Mouse (Mus musculus) liver, adult 2 months (tissue): ENCODE data around the gene Mettl7b. TPM values are rescaled to one million over a fixed set of nuclear protein-coding genes. Genes with fewer than 3 reads are reported as not detected.

Experiments
- DNase-seq: peaks from one replicate; pipeline ENCODE4 v3.0.0-alpha.2; 2011; ENCODE audit warnings: low read depth, low spot score; ENCODE audit errors: extremely low read depth
- H3K27ac ChIP-seq: fragments of 200-500 bp; replicated peaks from 2 replicates; pipeline ENCODE4 v1.5.1; 2012; ENCODE audit warnings: low read depth, mild to moderate bottlenecking, control low read depth, inconsistent platforms, low read length; ENCODE audit not compliant: insufficient read depth
- H3K27me3 ChIP-seq: fragments of 200-500 bp; 2 replicates; pipeline ENCODE4 v1.6.1; 2012; ENCODE audit warnings: mild to moderate bottlenecking, moderate library complexity, low read length, inconsistent platforms; ENCODE audit not compliant: control insufficient read depth, insufficient read depth
- H3K36me3 ChIP-seq: fragments of 200-500 bp; 2 replicates; pipeline ENCODE4 v1.6.1; 2012; ENCODE audit warnings: low read length, inconsistent platforms; ENCODE audit not compliant: control insufficient read depth, insufficient read depth
- H3K4me1 ChIP-seq: fragments of 200-500 bp; 2 replicates; pipeline ENCODE4 v1.6.1; 2011; ENCODE audit warnings: low read length; ENCODE audit not compliant: control insufficient read depth, insufficient read depth
- H3K4me3 ChIP-seq: fragments of 200-500 bp; 2 replicates; pipeline ENCODE4 v1.5.1; 2011; ENCODE audit warnings: low read depth, mild to moderate bottlenecking, control low read depth, low read length, moderate library complexity; ENCODE audit not compliant: insufficient read depth
- H3K79me2 ChIP-seq: fragments of 200-500 bp; 2 replicates; pipeline ENCODE4 v1.6.1; 2012; ENCODE audit warnings: inconsistent platforms, mild to moderate bottlenecking, low read length, moderate library complexity; ENCODE audit not compliant: control insufficient read depth, insufficient read depth
- H3K9ac ChIP-seq: fragments of 200-500 bp; 2 replicates; pipeline ENCODE4 v1.6.1; 2012; ENCODE audit warnings: low read depth, mild to moderate bottlenecking, control low read depth, inconsistent platforms, low read length
- CTCF ChIP-seq: fragments of 200-500 bp; IDR thresholded peaks from 2 replicates; pipeline ENCODE4 v1.5.1; 2011; ENCODE audit warnings: low read depth, low read length, control low read depth
- POLR2A ChIP-seq: fragments of 200-500 bp; IDR thresholded peaks from 2 replicates; pipeline ENCODE4 v1.6.1; 2011; ENCODE audit warnings: low read length, control low read depth; ENCODE audit not compliant: insufficient read depth; ENCODE audit errors: extremely low read depth
- WGBS: fragments of 180-500 bp; shearing (Covaris S2); methylation state at CpG from one replicate; pipeline ENCODE4 v1.1.7; 2018; 5-methylcytosine and 5-hydroxymethylcytosine counted together
- polyA plus RNA-seq: library from polyadenylated mRNA; depleted of rRNA; stranded (reverse); fragments of >200 nt; gene quantifications from 2 replicates; pipeline ENCODE4 v1.2.3, GENCODE M21; 2012
- total RNA-seq: library from RNA; depleted of rRNA; stranded (reverse); fragments of >200 nt; gene quantifications from 2 replicates; pipeline ENCODE4 v1.2.3, GENCODE M21; 2014

Gene Mettl7b
- total and polyA plus RNA-seq, 2 experiments: 639 to 780 TPM

DNA sequence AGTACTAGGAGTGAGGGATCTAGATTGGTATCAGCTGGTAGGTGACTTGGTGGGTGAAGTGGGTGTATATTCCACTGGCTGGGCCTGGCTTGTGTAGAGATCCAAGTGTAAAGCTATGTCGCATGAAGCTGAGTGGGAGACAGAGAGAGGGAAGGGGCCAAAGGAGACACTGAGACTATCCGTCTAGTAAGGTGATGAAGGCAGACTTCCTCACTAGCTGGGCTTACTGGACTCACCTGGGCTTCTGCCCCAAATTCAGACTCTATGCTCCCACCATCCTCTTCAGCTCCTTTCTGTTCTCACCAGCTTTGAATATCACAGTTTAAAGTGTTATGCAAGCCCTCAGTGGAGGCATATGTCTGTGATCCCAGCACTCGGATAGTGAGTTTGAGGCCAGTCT, 44.1 kb downstream of the Mettl7b start:
- no peak overlapping the region for H3K9ac ChIP-seq
- no peak for TF ChIP-seq POLR2A
- no peak for TF ChIP-seq CTCF
- 97% methylated on average over 3 of the region's 3 CpGs for WGBS
- peaks cover 17% of the 10 kb centered on the region for H3K4me1 ChIP-seq
- H3K79me2 ChIP-seq: 0 out of 2 replicates have a peak, but pooled peaks cover 2% of the 10 kb centered on the region
- H3K27me3 ChIP-seq: no peaks in the 10 kb centered on the region
- no peaks in the 10 kb centered on the region for H3K36me3 ChIP-seq
- H3K4me3 ChIP-seq: no peak overlapping the region
- H3K27ac ChIP-seq: no peak overlapping the region
- DNase-seq: no peak

- Histone ChIP-seq H3K4me3 (no peak overlapping the region), H3K36me3 (no peaks in the 10 kb centered on the region), H3K79me2 (0 out of 2 replicates have a peak, but pooled peaks cover 2% of the 10 kb centered on the region), H3K9ac (no peak overlapping the region), H3K4me1 (peaks cover 7% of the 10 kb centered on the region), H3K27me3 (no peaks in the 10 kb centered on the region), H3K27ac (no peak overlapping the region)
- WGBS: 96% methylated on average over 2 of the region's 2 CpGs
- no peak for DNase-seq
- TF ChIP-seq CTCF (no peak), POLR2A (no peak)
These were observed 45.2 kb downstream of the Mettl7b start for GRCm38 (mm10) chr10:128915550-128915949.

- H3K27me3 ChIP-seq: 0 out of 2 replicates have a peak, but pooled peaks cover 2% of the 10 kb centered on the region
- H3K36me3 ChIP-seq: no peaks in the 10 kb centered on the region
- no peak overlapping the region for H3K9ac ChIP-seq
- 83% methylated on average over 12 of the region's 12 CpGs for WGBS
- TF ChIP-seq POLR2A: no peak
- no peak for TF ChIP-seq CTCF
- H3K4me1 ChIP-seq: peaks cover 4% of the 10 kb centered on the region
- no peak for DNase-seq
- 0 out of 2 replicates have a peak, but pooled peaks cover 2% of the 10 kb centered on the region for H3K79me2 ChIP-seq
- no peak overlapping the region for H3K4me3 ChIP-seq
- H3K27ac ChIP-seq: no peak overlapping the region
These were observed 47.1 kb downstream of the Mettl7b start for GRCm38 (mm10) chr10:128913696-128914095.

- TF ChIP-seq POLR2A (no peak), CTCF (peak; percentile 79)
- peak; percentile 74 for DNase-seq
- Histone ChIP-seq H3K4me3 (no peak overlapping the region), H3K79me2 (0 out of 2 replicates have a peak, but pooled peaks cover under 1% of the 10 kb centered on the region), H3K36me3 (no peaks in the 10 kb centered on the region), H3K4me1 (no peaks in the 10 kb centered on the region; the same call in none of the 2 replicates), H3K9ac (no peak overlapping the region), H3K27me3 (0 out of 2 replicates have a peak, but pooled peaks cover 2% of the 10 kb centered on the region), H3K27ac (no peak overlapping the region)
- WGBS: 13% methylated on average over 5 of the region's 5 CpGs
These were observed 47.6 kb downstream of the Mettl7b start for GRCm38 (mm10) chr10:128913219-128913618.

GRCm38 (mm10) chr10:128912791-128913190, 48.0 kb downstream of the Mettl7b start:
- no peak for TF ChIP-seq POLR2A
- no peak for TF ChIP-seq CTCF
- H3K36me3 ChIP-seq: no peaks in the 10 kb centered on the region
- 0 out of 2 replicates have a peak, but pooled peaks cover 2% of the 10 kb centered on the region for H3K27me3 ChIP-seq

GRCm38 (mm10) chr10:128912268-128912667, 48.5 kb downstream of the Mettl7b start:
- H3K4me1 ChIP-seq: no peaks in the 10 kb centered on the region; the same call in none of the 2 replicates
- WGBS: 91% methylated on average over 4 of the region's 4 CpGs
- H3K36me3 ChIP-seq: no peaks in the 10 kb centered on the region
- no peak for DNase-seq
- H3K9ac ChIP-seq: no peak overlapping the region
- no peak for TF ChIP-seq CTCF
- no peak for TF ChIP-seq POLR2A
- H3K79me2 ChIP-seq: no peaks in the 10 kb centered on the region
- no peak overlapping the region for H3K27ac ChIP-seq
- H3K4me3 ChIP-seq: no peak overlapping the region
- 0 out of 2 replicates have a peak, but pooled peaks cover 2% of the 10 kb centered on the region for H3K27me3 ChIP-seq

More at GRCm38 (mm10) chr10:128912791-128913190, 48.0 kb downstream of the Mettl7b start:
- H3K9ac ChIP-seq: no peak overlapping the region
- H3K4me3 ChIP-seq: no peak overlapping the region
- no peak for DNase-seq
- H3K27ac ChIP-seq: no peak overlapping the region
- no peaks in the 10 kb centered on the region; the same call in none of the 2 replicates for H3K4me1 ChIP-seq
- WGBS: 81% methylated on average over 4 of the region's 4 CpGs
- no peaks in the 10 kb centered on the region for H3K79me2 ChIP-seq
